Mouse (Mus musculus): ENCODE measurements around the gene Tex48. TPM values are rescaled to one million over a fixed set of nuclear protein-coding genes. Genes with fewer than 3 reads are reported as not detected.

Gene Tex48
- total and polyA plus RNA-seq, 3 experiments = not detected

DNA sequence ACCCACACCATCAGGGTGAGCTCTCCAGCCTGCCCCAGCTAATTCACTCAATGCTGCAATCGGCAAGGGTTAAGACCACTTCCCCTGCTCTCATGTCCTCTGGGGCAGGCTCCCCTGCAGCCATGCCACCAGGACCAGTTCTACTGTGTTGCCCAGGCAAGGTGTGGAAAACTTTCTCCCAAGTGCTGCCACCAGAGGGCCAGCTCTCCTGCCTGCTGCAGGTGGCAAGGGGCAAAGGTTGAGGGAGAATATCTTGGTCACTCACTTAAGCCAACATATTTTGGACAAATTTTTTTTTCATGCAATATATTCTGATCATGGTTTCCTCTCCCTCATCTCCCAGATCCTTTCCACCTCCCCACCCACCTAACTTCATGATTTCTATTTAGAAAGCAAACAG is 32.2 kb upstream of the Tex48 start:
- H3K4me3 ChIP-seq (ENCODE audit: control insufficient read depth in 1 of 2, insufficient read depth in 1 of 2, low read depth in 2 of 2, low read length in 2 of 2) = no peak overlapping the region
- H3K4me1 ChIP-seq (ENCODE audit: control insufficient read depth in 1 of 2, insufficient read depth in 2 of 2, low read length in 2 of 2) = no peaks in the 10 kb centered on the region
- no peak for TF ChIP-seq ELF1 (IDR thresholded peaks at IDR 0.05; ENCODE audit: low read depth, low read length)
- no peak for TF ChIP-seq CHD1 (IDR thresholded peaks at IDR 0.05; ENCODE audit: low read depth, low read length)
- no peak for TF ChIP-seq TCF12 (IDR thresholded peaks at IDR 0.05; ENCODE audit: low read depth, low read length)
- no peak for TF ChIP-seq ZMIZ1 (IDR thresholded peaks at IDR 0.05; ENCODE audit: low read depth, low read length)
- no peak for TF ChIP-seq KAT2A (conservative IDR thresholded peaks at IDR 0.05; ENCODE audit: low read depth, low read length)
- no peak for TF ChIP-seq E2F4 (IDR thresholded peaks at IDR 0.05; ENCODE audit: borderline replicate concordance, low read depth, low read length)
- TF ChIP-seq TAL1 (IDR thresholded peaks at IDR 0.05; ENCODE audit: low read length) = no peak
- TF ChIP-seq ZKSCAN1 (IDR thresholded peaks at IDR 0.05; ENCODE audit: low read depth, low read length) = no peak
- TF ChIP-seq POLR2AphosphoS5 (IDR thresholded peaks at IDR 0.05; ENCODE audit: borderline replicate concordance, low read depth, low read length) = no peak
- no peak for TF ChIP-seq CTCF (IDR thresholded peaks at IDR 0.05 in 2 of 3, conservative IDR thresholded peaks at IDR 0.05 in 1 of 3; ENCODE audit: control insufficient read depth in 1 of 3, insufficient read depth in 1 of 3, low read depth in 2 of 3, low read length in 3 of 3, poor library complexity in 1 of 3, severe bottlenecking in 1 of 3)
- TF ChIP-seq SIN3A (IDR thresholded peaks at IDR 0.05; ENCODE audit: low read length) = no peak
- DNase-seq (ENCODE audit: low read depth, low spot score) = no peak
- H3K79me2 ChIP-seq (ENCODE audit: control insufficient read depth, insufficient read depth, low read length, poor library complexity) = no peaks in the 10 kb centered on the region
- no peaks in the 10 kb centered on the region for H3K9me3 ChIP-seq (replicated peaks; ENCODE audit: insufficient read depth, low read length)
- H3K27ac ChIP-seq (ENCODE audit: control insufficient read depth, low read depth, low read length) = no peak overlapping the region
- H3K27me3 ChIP-seq (ENCODE audit: control insufficient read depth in 1 of 2, insufficient read depth in 2 of 2, low read length in 2 of 2) = no peaks in the 10 kb centered on the region
- H3K36me3 ChIP-seq (ENCODE audit: control insufficient read depth in 1 of 2, insufficient read depth in 2 of 2, low read length in 2 of 2) = no peaks in the 10 kb centered on the region
- no peak overlapping the region for H3K9ac ChIP-seq (ENCODE audit: control insufficient read depth, low read depth, low read length, poor library complexity, severe bottlenecking)

DNA sequence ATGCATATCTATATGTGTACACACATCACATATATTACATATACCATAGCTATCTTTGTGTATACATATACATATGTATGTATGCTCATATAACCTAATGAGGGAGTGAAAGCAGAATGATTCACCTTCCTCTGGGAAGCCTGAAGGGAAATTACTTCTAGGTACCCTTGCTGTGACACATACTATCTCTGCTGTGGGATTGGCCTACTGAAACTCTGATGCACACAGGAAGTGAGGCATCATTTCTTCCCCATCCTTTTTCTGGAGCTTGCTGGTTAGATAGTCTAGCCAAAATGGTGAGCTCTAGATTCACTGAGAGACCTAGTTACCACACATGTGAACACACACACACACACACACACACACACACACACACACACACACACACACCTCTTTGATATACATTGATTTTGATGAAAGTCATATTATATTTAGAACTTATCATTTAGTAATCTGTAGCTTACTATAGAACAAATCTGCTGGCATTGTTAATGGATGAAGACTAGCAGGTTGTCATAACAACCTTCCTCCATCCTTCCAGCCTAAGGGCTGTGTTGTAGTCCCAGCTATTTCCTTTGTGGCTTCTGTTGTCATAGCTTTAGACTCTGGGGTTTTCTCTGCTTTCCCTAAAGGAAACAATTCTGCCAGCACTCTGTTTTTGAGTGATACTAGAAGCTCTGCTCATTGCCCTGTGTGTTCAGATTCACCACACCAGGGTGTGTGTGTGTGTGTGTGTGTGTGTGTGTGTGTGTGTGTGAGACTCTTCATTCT is 21.9 kb upstream of the Tex48 start:
- H3K9me3 ChIP-seq (replicated peaks; ENCODE audit: insufficient read depth, low read length) = no peaks in the 10 kb centered on the region
- no peak for DNase-seq (ENCODE audit: low read depth, low spot score)
- no peak overlapping the region for H3K4me3 ChIP-seq (ENCODE audit: control insufficient read depth in 1 of 2, insufficient read depth in 1 of 2, low read depth in 2 of 2, low read length in 2 of 2)
- no peaks in the 10 kb centered on the region for H3K36me3 ChIP-seq (ENCODE audit: control insufficient read depth in 1 of 2, insufficient read depth in 2 of 2, low read length in 2 of 2)
- no peak for TF ChIP-seq USF1 (IDR thresholded peaks at IDR 0.05; ENCODE audit: low read depth, low read length)
- TF ChIP-seq RCOR1 (IDR thresholded peaks at IDR 0.05; ENCODE audit: low read depth, low read length) = no peak
- no peak for TF ChIP-seq GABPA (IDR thresholded peaks at IDR 0.05; ENCODE audit: low read depth, low read length)
- TF ChIP-seq GATA1 (IDR thresholded peaks at IDR 0.05; ENCODE audit: low read depth, low read length) = no peak
- TF ChIP-seq NELFE (IDR thresholded peaks at IDR 0.05; ENCODE audit: low read depth, low read length) = no peak
- no peak for TF ChIP-seq POLR2AphosphoS5 (IDR thresholded peaks at IDR 0.05; ENCODE audit: borderline replicate concordance, low read depth, low read length)
- no peaks in the 10 kb centered on the region for H3K4me1 ChIP-seq (ENCODE audit: control insufficient read depth in 1 of 2, insufficient read depth in 2 of 2, low read length in 2 of 2)
- H3K27ac ChIP-seq (ENCODE audit: control insufficient read depth, low read depth, low read length) = no peak overlapping the region
- H3K79me2 ChIP-seq (ENCODE audit: control insufficient read depth, insufficient read depth, low read length, poor library complexity) = no peaks in the 10 kb centered on the region
- H3K27me3 ChIP-seq (ENCODE audit: control insufficient read depth in 1 of 2, insufficient read depth in 2 of 2, low read length in 2 of 2) = no peaks in the 10 kb centered on the region
- no peak overlapping the region for H3K9ac ChIP-seq (ENCODE audit: control insufficient read depth, low read depth, low read length, poor library complexity, severe bottlenecking)

Measured in MEL (cell line).